Mouse (Mus musculus): Measurements from ENCODE around the gene Parp11. TPM values are rescaled to one million over a fixed set of nuclear protein-coding genes. Genes with fewer than 3 reads are reported as not detected.

Gene Parp11
- polyA plus RNA-seq (2012; rRNA removed): 15.3 and 19.4 TPM in 2 replicates

GRCm38 (mm10) chr6:127446436-127446890 is at the start of gene Parp11:
TSS of gene Parp11 (plus strand) at chr6:127446840.
- peak; percentile 33 for DNase-seq (ENCODE audit: low spot score)

- no peak for DNase-seq (ENCODE audit: low spot score)
These were observed 48.6 kb upstream of the Parp11 start for GRCm38 (mm10) chr6:127398073-127398472.

- no peak for DNase-seq (ENCODE audit: low spot score)
These were observed 45.2 kb upstream of the Parp11 start for GRCm38 (mm10) chr6:127401419-127401818.

GRCm38 (mm10) chr6:127404070-127404810 is 42.4 kb upstream of the Parp11 start:
- DNase-seq (ENCODE audit: low spot score): no peak

- DNase-seq (ENCODE audit: low spot score): no peak
These were observed 41.0 kb upstream of the Parp11 start for GRCm38 (mm10) chr6:127405682-127406081.

- no peak for DNase-seq (ENCODE audit: low spot score)
These were observed 38.9 kb upstream of the Parp11 start for GRCm38 (mm10) chr6:127407742-127408141.

GRCm38 (mm10) chr6:127417525-127418184 is 29.0 kb upstream of the Parp11 start:
- no peak for DNase-seq (ENCODE audit: low spot score)

GRCm38 (mm10) chr6:127418322-127418721 is 28.3 kb upstream of the Parp11 start:
- no peak for DNase-seq (ENCODE audit: low spot score)

- no peak for DNase-seq (ENCODE audit: low spot score)
These were observed 26.5 kb upstream of the Parp11 start for GRCm38 (mm10) chr6:127420115-127420514.

- DNase-seq (ENCODE audit: low spot score): no peak
These were observed 21.5 kb upstream of the Parp11 start for GRCm38 (mm10) chr6:127425095-127425494.

- DNase-seq (ENCODE audit: low spot score): no peak
These were observed 15.9 kb upstream of the Parp11 start for GRCm38 (mm10) chr6:127430716-127431115.

- no peak for DNase-seq (ENCODE audit: low spot score)
These were observed 15.4 kb upstream of the Parp11 start for GRCm38 (mm10) chr6:127431196-127431766.

- no peak for DNase-seq (ENCODE audit: low spot score)
These were observed 12.6 kb upstream of the Parp11 start for GRCm38 (mm10) chr6:127433886-127434647.

- no peak for DNase-seq (ENCODE audit: low spot score)
These were observed 12.0 kb upstream of the Parp11 start for GRCm38 (mm10) chr6:127434648-127434984.

- no peak for DNase-seq (ENCODE audit: low spot score)
These were observed 7.6 kb upstream of the Parp11 start for GRCm38 (mm10) chr6:127439063-127439462.

GRCm38 (mm10) chr6:127439540-127440195 is 7.0 kb upstream of the Parp11 start:
- no peak for DNase-seq (ENCODE audit: low spot score)

GRCm38 (mm10) chr6:127440416-127441104 is 6.1 kb upstream of the Parp11 start:
- no peak for DNase-seq (ENCODE audit: low spot score)

- DNase-seq (ENCODE audit: low spot score): no peak
These were observed 4.1 kb upstream of the Parp11 start for GRCm38 (mm10) chr6:127442584-127442983.

GRCm38 (mm10) chr6:127443910-127444309 is 2.7 kb upstream of the Parp11 start:
- DNase-seq (ENCODE audit: low spot score): no peak

- DNase-seq (ENCODE audit: low spot score): no peak
These were observed 2.2 kb upstream of the Parp11 start for GRCm38 (mm10) chr6:127444466-127444865.

All from urinary bladder, adult 2 months (tissue).